Mouse (Mus musculus) mature B cell (primary cell): Measurements from ENCODE around the gene Pax7.

Experiments
- in situ Hi-C: fragments of 300-500 bp; cut with MboI; formaldehyde crosslinking; loops from 2 replicates; pipeline ENCODE4 v1.14.3; 2019

Gene Pax7

DNA sequence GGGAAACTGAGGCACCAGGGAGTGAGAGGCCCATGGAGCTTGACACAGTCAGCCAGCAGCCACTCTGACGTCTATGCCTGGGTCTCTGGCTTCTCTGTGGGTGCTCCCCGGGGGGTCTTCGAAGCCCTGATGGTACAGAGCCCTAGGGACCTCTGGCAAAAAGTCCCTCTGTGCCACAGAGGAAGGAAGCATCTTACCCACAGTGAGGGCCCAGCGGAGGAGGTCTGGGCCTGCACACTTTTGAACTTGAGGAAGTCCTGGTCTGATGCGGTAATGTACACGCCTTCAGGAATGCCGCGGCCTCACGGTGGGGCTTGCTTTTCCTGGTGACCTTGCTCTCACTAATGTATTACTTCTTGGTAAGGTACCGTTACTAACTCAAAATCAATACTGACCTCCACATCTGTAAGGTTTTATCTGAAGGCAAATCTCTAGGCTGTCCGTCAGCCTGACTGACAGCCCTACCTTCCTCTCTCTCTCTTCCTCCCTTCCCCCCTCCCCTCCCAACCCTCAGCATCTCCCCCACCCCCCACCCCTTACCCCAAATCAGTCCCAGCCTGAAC, 79.1 kb downstream of the Pax7 start:
- in situ Hi-C loops = no loop called here

GRCm38 (mm10) chr4:139750926-139751325, 82.4 kb downstream of the Pax7 start:
- in situ Hi-C loops = no loop called here

- in situ Hi-C loops = no loop called here
Measured at GRCm38 (mm10) chr4:139747190-139747936, 86.0 kb downstream of the Pax7 start.

GRCm38 (mm10) chr4:139746177-139746576, 87.2 kb downstream of the Pax7 start:
- in situ Hi-C loops = no loop called here

- in situ Hi-C loops = no loop called here
Measured at GRCm38 (mm10) chr4:139744765-139745395, 88.4 kb downstream of the Pax7 start.

- in situ Hi-C loops = no loop called here
Measured at GRCm38 (mm10) chr4:139743626-139744025, 89.7 kb downstream of the Pax7 start.

GRCm38 (mm10) chr4:139737035-139737434, 96.3 kb downstream of the Pax7 start:
- in situ Hi-C loops = no loop called here

DNA sequence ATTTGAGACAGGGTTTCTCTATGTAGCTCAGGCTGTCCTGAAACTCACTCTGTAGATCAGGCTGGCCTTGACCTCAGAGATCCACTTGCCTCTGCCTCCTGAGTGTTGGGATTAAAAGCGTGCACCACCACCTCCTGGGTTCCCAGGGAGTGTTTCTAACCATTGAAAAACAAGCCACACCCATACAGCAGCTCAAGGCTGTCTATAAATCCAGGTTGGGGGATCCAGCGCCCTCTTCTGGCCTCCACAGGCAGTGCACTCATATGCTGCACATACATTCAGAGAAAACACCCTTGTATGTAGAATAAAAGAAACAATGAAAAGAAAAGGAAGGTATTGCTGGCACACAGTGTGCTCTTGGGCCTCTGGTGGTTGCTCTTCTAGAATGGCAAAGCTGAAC, 106.2 kb downstream of the Pax7 start:
- in situ Hi-C loops = no loop called here

DNA sequence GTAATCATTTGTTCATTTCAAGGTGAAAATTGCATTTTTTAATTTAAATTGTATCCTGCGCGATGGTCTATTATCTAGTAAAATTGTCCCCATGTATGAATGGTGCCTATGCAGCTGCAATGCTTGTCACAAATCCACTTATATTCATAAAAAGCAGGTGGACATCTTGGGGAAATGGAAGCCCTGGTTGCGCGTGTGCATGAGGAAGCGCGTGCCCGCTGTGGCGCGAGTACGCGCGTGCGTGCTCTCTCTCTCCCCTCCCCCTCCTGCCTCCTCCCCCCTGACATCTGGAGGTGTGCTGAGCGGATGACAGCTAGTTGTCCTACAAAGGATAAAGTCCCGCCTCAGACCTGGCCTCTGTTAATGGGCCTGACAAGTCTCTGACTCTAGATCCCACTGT, 107.9 kb downstream of the Pax7 start:
- in situ Hi-C loops = no loop called here

- in situ Hi-C loops = no loop called here
Measured at GRCm38 (mm10) chr4:139724296-139724695, 109.0 kb downstream of the Pax7 start.

DNA sequence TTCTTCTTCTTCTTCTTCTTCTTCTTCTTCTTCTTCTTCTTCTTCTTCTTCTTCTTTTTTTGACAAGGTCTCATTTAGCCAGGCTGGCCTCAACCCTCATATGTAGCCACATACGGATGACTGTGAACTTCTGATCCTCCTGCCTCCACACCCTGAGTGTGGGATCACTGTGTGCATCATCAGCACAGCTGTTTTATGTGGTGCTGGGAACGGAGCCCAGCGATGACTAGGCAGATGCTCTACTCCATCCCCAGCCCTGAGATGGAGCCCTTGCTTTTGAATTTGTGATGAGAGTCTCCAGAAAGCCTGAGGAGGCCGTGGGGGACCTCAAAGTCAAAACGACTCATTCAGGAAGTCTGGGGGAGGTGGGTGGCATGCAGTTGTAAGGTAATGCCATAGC, 114.3 kb downstream of the Pax7 start:
- in situ Hi-C loops = no loop called here

DNA sequence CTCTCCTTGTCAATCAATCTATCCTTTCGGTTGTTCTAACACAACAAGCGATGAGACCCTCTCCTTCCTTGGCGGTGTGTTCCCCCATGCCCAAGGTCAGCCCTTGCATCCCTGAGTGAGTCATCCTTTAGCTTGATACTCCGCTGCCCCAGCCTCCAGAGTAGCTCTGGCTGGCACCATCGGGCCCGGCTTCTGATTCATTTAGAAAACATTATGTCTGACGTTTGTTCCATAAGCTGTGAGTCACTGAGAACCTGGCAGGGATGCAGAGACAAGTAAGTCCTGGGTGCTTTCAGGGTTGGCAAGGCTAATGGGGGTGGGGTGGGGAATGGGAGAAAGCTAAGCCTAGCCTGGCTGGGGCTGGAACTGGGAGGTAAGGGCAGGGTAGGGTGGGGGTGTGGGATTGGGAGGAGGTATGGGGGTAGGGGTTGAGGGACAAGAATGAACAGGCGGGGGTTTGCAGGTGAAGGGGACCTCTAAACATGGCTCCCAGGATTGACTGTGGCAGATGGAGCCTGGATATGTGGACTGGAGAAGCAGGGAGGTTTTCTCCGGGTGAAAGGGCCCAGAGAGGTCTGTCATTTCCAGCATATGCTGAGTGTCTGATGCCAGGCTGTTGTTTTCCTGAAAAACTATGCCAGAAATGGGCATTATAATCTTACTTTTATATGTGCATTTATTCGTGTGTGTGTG, 116.7 kb downstream of the Pax7 start:
- in situ Hi-C loops = no loop called here

GRCm38 (mm10) chr4:139715241-139715932, 117.9 kb downstream of the Pax7 start:
- in situ Hi-C loops = no loop called here

- in situ Hi-C loops = no loop called here
Measured at GRCm38 (mm10) chr4:139710467-139711334, 122.6 kb downstream of the Pax7 start.

DNA sequence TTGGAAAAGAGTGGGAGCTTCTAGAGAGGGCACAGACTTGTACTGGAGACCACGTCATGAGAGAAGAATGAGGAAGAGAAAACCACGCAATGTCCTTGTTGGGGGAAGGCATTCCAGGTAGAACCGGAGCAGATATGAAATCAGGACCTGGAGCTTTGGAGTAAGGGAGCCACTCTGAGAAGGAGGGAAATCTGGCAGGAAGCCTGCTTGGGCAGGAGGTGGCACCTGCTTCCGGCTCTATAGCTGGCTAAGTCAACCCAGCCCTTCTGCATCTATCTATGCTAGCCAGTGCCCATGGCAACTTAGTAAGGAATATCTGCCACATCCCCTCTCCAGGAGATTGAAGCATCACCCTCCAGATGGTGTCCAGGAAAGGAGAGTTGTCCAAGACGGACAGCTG, 127.3 kb downstream of the Pax7 start:
- in situ Hi-C loops = no loop called here

GRCm38 (mm10) chr4:139703468-139703867, 129.9 kb downstream of the Pax7 start:
- in situ Hi-C loops = no loop called here

DNA sequence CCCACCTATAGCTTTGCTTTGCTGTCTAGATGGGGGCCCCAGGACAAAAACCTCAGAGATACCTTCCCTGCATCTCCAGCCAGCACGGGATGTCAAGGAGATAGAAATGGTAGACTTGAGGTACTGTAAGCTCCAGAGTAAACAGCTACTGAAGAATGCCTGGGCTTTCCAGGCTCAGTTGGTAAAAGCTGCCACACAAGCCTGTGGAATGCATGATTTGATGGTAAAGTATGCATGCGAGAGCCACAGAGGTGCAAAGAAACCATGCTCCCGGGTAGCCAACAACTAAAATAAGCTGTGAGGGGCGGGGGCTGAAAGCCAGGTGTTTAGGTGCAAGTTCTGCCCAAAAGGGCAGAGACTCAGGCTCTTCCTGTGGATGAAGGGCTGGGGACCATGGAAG, 130.4 kb downstream of the Pax7 start:
- in situ Hi-C loops = no loop called here

- in situ Hi-C loops = loop anchor here (10.0 kb wide), 1 partner anchor 156 kb away; no protein-coding TSS in a partner anchor
Measured at GRCm38 (mm10) chr4:139698602-139699001, 134.7 kb downstream of the Pax7 start.

DNA sequence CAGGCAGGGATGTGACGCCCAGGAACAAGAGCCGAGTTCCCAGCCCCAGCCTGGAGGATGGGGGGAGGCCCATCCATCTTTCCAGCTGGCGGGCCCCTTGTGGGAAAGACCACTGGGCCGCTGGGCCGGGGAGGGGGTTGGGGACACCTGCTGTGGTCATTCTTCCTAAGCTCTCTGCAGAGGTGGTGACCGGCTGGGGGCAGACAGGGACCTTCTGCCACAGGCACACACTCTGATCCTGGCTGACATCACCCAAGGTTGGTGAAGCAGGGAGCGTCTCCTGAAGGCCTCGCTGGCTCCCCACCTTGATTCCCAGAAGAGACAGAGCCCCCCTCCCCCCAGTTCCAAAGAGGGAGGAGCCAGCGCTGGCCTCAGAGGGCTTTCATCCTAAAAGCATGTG, 135.6 kb downstream of the Pax7 start:
- in situ Hi-C loops = loop anchor here (10.0 kb wide), 1 partner anchor 157 kb away; no protein-coding TSS in a partner anchor

- in situ Hi-C loops = loop anchor here (10.0 kb wide), 1 partner anchor 161 kb away; no protein-coding TSS in a partner anchor
Measured at GRCm38 (mm10) chr4:139693315-139693714, 140.0 kb downstream of the Pax7 start.
